Mouse (Mus musculus): ENCODE results near the gene Srsf12.

Gene Srsf12

DNA sequence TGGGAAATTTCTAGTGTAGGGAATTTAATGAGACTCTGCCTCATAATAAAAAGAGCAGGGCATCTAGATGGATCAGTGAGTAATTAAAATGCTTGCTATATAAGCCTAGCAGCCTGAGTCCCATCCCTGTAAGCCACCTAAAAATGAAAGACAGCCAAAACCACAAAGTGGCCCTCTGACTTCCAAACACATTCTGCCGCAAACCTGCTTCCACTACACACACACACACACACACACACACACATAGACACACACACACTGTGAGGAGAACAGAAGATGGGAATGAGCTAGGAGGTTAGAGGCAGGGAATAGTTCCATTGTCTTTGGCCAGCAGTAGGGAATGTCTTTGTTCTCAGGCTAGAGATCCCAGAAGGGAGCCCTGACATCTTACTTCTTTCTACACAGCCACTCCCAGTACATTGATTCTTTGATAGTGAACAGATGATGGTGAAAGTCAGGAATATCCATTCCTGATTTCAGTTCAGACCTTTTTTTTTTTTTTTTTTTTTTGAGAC is 41.0 kb downstream of the Srsf12 start:
- DNase-seq, result no peak

GRCm38 (mm10) chr4:33250867-33251266 is 42.1 kb downstream of the Srsf12 start:
- no peak for DNase-seq

- no peak for DNase-seq
Measured at GRCm38 (mm10) chr4:33254706-33255105, 45.9 kb downstream of the Srsf12 start.

DNA sequence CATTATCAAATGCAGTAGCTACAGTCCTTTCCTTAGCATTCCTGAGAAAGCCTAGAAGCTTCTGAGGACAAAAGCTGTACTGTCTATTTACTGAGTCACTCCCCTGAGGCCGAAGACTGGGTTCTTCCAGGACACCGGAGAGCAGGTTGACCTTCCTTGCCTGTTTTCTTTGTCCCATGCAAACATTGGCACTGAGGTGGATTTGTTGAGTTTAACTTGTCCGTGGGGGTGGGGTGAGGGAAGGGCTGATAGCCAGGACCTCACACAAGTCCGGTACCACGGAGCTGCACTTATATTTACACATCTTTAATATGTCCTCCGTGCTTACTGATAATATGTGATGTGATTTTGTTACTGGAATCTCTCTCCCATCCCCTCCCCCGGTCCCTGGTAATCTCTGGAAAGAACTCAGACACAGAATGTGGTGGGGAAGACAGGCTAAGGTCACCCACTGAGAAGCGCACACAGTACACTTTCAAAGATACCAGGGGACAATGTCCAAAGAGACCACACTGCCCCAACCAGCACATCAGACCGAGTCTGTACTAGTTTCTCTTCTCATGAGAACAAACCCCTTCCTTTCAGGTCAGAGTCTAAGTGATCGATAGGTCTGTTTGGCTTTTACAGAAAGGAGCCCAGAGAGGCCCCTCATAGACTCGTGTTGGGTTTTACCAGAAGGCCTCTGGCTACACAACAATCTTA is 48.6 kb downstream of the Srsf12 start:
- DNase-seq, result no peak

GRCm38 (mm10) chr4:33260311-33260710 is 51.5 kb downstream of the Srsf12 start:
- DNase-seq, result no peak

DNA sequence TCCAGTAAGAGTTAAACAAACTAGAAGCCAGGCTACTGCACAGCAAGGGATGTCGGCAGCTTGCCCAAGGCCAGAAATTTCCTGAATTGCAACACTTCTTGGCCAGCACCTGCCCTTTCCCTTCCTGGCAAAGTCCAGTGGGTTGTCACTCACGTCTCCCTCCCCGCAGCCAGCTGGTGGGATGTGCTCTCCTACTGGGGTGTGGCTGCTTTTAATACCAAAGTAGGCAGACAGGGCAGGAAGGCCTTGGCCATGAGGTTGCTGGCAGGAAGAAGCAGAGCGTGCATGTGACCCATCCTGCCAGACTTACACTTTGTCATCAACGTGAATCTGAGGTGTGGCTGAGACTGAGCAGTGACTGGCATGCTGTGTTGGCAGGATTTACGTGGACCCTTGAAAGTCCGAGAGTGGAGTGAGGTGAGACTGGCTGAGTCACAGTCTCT is 52.5 kb downstream of the Srsf12 start:
- peak; percentile 82 for DNase-seq

GRCm38 (mm10) chr4:33262897-33263296 is 54.1 kb downstream of the Srsf12 start:
- DNase-seq, result no peak

GRCm38 (mm10) chr4:33264979-33265726 is 56.4 kb downstream of the Srsf12 start:
- DNase-seq, result no peak

- no peak for DNase-seq
Measured at GRCm38 (mm10) chr4:33270386-33271314, 61.9 kb downstream of the Srsf12 start.

DNA sequence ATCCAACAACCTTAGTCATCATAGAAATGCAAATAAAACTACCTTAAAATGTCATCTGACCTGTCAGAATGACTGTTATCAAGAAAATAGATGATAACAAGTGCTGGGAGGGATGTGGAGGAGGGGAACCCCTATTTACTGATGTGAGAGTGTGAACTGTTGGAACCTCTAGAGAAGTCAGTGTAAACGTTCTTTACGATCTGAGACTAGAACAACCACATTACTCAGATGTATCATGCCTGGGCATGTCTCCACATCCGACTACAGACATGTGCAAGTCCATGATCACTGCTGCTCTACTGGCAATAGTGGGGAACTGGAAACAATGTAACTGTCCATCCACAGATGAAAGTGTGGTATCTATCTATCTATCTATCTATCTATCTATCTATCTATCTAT is 64.6 kb downstream of the Srsf12 start:
- no peak for DNase-seq

- DNase-seq, result no peak
Measured at GRCm38 (mm10) chr4:33281891-33282685, 73.3 kb downstream of the Srsf12 start.
